Mouse (Mus musculus): Measurements from ENCODE around the gene Sema4b. TPM values are rescaled to one million over a fixed set of nuclear protein-coding genes. Genes with fewer than 3 reads are reported as not detected.

The Sema4b gene
- total RNA-seq (2021), result 10 to 100 TPM; 12.1 to 12.4 TPM

DNA sequence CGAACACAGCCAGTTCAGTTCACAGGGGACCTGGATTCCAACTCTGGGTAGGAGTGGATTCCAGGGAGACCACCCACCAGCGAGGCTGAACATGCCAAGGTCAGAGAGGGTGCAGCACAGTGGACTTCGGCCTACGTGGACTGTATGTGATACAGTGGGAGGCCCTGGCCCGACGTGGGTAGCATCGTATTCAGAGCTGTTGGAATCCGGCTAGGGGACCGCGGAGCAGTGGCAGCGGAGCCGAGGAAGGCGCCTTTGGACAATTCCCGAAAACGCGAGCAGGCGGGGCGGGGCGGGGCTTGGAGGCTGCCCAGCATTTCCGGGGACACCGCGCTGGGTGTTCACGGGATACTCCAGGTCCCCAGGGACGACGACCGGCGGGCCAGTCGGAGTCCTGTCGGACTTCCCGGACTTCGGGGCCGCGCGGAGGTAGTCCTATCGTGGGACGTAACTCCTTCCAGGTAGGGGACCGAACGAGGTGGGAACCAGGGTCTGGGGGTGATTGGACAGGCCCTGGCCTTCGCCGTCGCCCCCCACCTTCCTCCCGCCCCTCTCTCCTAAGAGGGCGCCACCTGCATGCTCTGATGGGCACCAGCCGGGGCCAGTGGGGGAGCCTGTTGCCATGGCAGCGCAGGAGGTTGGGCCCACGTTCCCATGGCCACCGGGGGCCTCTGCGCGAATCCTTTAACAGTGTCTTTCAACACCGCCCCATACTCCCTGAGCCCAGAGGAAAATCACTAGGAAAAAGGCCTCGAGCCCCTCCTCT lies at the start of gene Sema4b:
Gene Sema4b (plus strand): TSS at position 311 of the 766 bp plus-strand sequence.
- peak; percentile 87 to 90 for DNase-seq
- intact Hi-C loops (cut with DNase I), result loop anchor here (2.0 kb wide), 1 partner anchor 28 kb away; no protein-coding TSS in a partner anchor

DNA sequence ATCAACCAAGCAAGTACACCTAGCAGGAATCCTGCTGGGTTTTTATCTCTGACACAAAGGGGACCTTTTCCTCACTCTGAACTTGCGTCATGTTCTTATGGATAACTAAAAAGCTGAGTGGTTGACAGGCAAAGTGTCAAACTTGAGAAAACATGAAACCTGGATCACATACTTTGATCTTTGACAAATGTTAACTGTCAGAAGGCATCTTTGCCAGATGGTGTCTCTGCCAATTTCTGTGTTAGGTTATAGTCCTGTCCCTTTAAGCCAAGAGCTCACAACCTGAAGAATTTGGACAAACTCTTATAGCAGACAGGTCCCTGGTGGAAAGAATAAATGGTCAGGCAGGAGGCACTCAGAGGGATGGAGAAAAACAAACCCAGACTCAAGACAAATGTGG lies 48.3 kb upstream of the Sema4b start:
- no peak for DNase-seq
- intact Hi-C loops (cut with DNase I), result no loop called here

DNA sequence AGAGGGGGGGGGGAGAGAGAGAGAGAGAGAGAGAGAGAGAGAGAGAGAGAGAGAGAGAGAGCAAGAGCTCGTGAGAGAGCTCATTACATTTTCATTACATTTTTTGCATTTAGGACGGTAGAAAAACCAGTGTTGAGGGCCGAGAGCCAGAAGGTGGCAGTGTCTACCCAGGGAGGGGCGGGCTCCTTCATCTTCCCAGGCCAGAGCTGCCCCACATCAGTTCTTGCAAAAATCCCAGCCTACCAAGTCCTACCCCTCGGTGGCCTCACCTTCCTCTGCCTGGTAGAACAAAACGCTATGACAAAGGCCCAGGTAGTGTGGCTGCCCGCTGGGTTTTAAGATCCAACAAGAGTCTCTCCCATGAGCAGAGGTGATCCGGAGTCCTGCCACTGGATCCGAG lies 45.8 kb upstream of the Sema4b start:
- intact Hi-C loops (cut with DNase I), result loop anchor here (1.0 to 5.0 kb wide), 3 partner anchors 74 to 236 kb away; no protein-coding TSS in a partner anchor
- peak; percentile 71 to 75 for DNase-seq

DNA sequence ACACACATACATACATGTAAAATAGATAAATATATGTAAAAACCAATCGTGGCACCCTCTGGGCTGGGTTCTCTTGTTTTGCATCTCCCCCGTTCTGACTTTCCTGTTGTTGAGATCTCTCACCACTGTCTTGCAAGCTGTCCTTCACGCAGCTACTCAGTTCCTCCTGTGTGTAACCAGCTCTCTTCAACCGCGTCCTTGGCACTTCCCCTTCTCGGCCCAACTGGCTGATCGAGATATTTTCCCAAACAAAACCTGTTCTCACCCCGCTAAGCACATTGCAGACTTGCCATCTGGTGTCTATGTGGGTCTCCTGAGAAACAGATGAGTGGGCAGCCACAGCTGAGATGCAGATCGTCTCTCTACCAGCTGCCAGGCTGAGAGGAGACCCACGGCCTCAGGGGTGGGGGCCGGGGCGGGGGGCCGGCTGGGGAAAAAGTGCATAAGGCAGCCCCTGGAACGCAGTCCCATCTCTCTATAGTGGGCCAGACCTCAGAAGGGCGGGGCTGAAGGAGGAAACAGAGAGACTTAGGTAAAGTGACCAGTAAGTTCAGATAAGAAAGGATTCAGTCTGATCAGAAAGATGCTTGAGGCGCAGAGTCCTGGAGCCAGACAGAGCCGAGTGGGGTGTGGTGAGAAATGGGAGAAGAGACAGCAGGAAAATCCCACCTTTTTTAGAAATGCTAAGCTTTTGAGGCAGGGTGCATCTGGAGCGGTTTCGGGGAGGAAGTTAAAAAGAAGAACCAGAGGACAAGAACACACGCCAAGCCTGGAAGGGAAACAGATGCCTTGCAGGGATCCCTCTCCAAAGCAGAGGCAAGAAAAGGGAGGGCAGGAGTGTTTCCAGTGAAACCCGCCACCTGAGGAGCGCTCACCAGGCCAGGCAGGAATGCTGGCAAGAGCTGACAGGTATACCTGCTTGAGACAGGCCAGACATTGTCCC lies 43.0 kb upstream of the Sema4b start:
- intact Hi-C loops (cut with DNase I), result loop anchor here (5.0 kb wide), 1 partner anchor 234 kb away; no protein-coding TSS in a partner anchor
- DNase-seq, result peak in 1 of 2 experiments; percentile 23

DNA sequence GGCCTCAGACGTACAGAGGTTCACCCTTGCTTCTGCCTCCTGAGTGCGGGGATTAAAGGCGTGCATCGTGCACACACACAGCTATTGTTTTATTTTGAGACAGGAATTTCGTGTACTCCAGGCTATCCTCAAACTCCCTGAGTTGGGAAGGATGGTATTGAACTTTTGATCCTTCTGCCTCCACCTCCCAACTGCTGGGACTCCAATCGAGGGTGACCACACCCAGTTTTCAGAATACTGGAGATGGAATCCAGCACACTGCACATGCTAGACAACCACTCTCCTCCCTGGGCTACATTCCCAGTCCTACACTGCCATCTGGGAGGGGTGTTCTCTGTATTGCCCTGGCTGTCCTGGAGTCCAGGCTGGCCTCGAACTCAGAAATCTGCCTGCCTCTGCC lies 41.9 kb upstream of the Sema4b start:
- no peak for DNase-seq
- intact Hi-C loops (cut with DNase I), result loop anchor here (5.0 kb wide), 1 partner anchor 233 kb away; no protein-coding TSS in a partner anchor

DNA sequence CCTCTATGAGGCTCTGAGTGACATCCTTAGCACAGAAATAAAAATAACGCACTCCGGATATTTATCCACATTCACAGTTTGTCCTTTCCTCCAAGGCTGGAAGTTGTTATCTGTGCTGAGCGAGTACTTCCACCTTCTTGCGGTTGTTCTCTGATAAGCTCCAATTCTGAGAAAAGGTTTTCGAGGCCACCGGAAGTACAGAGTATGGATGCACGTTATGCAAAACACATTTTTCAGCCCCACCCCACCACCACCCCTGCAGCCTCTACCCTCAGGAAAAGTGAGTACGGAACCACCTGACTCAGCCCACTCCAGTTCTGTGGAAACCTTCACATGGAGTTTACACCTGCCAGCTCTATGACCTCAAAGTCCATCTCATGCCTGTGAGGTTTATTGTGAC lies 40.6 kb upstream of the Sema4b start:
- no peak for DNase-seq
- intact Hi-C loops (cut with DNase I), result no loop called here

DNA sequence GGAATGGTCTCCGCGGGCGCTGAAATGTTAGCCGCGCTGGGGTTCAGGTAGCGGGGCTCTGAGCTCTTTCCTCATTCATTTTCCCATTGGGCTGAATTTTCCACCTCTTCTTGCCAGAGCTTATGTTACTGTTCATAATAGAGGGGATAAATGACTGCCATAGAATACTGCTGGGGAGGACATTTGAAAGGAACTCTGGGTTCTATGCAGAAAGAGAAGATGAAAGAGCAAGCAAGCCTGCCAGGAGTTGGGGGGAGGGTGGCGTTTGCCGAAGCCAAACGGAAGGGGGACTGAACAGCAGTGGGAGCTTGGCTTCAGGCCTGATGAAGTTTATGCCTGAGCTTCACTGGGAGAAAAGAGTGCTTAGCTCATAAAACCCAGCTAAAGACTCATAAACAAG lies 37.3 kb upstream of the Sema4b start:
- intact Hi-C loops (cut with DNase I), result no loop called here
- DNase-seq, result no peak

DNA sequence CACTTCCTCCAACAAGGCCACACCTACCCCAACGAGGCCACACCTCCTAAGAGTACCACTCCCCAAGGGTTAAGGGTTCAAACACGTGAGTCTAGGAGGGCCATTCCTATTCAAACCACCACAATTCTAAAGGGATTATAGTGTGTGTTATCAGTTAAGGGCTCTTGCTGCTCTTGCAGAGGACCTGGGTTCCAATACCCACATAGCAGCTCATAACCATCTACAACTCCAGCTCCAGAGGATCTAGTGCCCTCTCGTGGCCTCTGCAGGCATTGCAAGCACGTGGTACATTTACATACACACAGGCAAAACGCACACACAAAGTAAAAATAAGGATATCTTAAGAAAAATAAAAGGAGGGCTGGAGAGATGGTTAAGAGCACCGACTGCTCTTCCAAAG lies 34.5 kb upstream of the Sema4b start:
- no peak for DNase-seq
- intact Hi-C loops (cut with DNase I), result no loop called here

DNA sequence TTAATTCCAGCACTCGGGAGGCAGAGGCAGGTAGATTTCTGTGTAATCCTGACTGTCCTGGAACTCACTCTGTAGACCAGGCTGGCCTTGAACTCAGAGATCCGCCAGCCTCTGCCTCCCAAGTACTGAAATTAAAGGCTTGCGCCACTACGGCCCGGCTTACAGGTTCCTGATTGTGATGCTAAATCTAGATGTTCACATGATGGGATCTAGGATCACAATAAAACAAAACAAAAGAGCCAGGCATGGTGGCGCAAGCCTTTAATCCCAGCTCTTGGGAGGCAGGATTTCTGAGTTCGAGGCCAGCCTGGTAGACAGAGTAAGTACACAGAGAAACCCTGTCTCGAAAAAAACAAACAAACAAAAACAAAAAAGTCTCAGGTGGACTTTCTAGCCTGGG lies 33.9 kb upstream of the Sema4b start:
- intact Hi-C loops (cut with DNase I), result no loop called here
- no peak for DNase-seq

DNA sequence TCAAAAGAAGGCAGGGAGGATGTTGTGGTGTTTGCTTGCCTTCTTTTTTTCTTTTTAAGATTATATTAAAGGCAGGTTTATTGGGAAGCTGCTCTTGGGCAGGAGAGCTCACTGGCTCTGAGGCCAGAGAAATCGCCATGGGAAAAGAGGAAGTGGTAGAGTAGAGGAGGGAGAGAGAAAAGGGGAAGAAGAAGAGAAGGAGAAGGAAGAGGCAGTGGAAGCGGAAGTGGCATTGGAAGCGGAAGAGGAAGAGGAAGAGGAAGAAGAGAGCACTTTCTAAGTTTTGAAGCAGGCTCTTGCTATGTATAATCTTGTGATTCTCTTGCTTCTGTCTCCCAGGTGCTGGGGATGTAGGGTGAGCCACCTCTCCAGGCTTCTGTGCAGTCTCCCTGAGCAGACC lies 32.0 kb upstream of the Sema4b start:
- DNase-seq, result no peak
- intact Hi-C loops (cut with DNase I), result loop anchor here (5.0 kb wide), 1 partner anchor 63 kb away; no protein-coding TSS in a partner anchor

DNA sequence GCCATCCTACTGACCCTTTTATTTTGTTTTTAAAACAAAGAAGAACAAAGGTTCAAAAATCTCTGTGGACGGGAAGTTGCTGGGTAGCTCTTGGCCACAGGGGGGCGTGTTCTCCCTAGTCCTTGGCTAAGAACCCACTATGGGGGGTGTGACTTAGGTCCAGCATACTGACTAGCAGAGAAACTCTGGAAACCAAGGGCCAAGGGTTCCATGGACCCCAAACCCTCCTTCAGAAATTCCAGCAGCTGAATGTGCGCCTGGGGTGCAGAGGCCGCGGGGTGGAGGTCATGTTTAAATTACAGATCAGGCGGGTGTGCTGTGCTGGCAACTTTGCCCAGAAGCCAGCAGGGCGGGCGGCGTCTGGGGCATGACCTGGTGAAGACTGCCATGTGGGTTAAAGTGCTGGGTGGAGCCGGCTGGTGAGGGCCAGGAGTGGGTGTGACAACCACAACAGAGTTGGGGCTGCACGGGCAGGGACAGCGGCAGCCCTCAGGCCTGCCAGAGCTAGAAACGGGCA lies 29.9 kb upstream of the Sema4b start:
- intact Hi-C loops (cut with DNase I), result loop anchor here (5.0 kb wide), 1 partner anchor 61 kb away; no protein-coding TSS in a partner anchor
- DNase-seq, result peak; percentile 37 to 54

DNA sequence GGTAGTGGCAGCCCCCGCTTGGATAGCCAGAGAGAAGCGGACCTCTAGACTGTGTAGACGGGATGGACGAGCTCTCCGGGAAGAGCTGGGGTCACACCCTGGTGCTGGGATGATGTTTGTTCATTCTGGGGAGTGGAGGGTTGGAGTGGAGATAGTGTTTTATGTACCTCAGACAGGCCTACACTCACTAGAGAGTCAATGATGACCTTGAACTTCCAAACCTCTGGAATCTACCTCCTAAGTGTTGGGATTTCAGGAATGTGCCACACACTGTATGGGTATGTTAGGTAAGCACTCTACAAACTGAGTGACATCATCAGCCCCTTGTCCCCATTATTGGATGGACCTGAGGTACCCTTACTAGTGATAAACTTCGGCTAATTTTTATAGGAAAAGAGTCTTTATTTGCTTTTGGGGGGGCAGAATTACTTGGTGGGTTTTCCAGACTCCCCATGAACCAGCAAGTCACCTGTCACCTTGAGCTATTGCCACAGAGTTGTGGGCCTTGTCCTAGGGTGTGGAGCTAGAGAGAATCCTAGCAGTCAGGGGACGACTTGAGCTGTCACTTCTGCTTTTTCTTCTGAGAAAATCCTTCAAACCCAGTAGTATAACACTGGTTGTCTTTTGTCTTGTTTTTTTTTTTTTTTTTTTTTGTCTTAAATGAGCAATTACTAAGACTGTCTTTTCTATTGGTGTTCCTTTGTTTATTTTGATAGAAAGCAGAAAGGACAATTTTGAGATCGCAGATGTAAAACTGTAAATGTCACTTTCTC lies 28.0 kb upstream of the Sema4b start:
- no peak for DNase-seq
- intact Hi-C loops (cut with DNase I), result loop anchor here (2.0 to 5.0 kb wide), 2 partner anchors 28 to 59 kb away; partner anchors contain the start of gene Sema4b

DNA sequence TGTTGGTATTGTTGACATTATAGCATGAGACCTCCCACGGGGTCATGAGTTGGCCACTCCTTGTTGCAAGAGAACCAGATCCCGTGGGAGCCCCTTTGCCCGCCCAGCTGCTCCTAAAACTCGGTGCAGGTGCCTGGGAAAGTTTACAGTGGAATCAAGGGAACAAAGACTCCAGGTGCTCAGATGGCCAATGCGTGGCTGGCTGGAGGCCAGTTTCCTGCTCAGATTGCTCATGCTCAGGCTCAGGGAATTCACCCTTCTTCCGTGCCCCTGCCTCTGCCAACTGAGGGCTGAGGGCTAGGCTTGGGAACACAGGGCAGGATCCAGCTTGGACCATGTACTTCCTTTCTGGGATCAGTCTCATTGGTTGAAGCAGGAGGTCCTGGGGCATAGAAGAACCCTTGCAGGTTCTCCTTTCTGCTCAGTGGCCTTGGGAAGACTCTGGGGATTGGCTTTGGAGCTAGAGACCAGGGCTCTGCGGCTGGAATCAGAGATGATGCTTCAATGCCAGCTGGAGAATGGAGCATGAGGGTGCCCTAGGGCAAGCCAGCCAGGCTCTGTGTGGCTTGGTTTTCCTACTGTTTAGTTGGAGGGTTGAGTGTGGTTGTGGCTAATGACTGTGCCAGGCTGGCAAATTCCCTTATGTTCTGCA lies 26.2 kb upstream of the Sema4b start:
- no peak for DNase-seq
- intact Hi-C loops (cut with DNase I), result no loop called here

DNA sequence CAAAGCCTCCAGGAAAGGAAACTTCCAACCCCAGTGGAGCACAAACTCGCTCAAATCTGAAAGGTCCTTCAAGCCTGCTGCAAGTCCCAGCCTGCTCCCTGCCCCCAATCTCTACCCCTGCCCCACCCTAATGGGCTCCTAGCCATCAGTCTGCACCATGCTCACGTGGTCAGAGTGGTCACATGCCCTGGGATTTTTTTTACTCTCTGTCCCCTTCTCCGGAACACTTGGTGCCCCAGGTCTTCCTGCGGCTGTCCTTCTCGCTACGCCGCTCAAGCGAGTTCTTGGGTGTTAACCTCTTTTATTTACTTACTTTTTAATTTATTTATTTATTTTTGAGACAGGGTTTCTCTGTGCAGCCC lies 25.7 kb upstream of the Sema4b start:
- peak; percentile 50 to 62 for DNase-seq
- intact Hi-C loops (cut with DNase I), result no loop called here

DNA sequence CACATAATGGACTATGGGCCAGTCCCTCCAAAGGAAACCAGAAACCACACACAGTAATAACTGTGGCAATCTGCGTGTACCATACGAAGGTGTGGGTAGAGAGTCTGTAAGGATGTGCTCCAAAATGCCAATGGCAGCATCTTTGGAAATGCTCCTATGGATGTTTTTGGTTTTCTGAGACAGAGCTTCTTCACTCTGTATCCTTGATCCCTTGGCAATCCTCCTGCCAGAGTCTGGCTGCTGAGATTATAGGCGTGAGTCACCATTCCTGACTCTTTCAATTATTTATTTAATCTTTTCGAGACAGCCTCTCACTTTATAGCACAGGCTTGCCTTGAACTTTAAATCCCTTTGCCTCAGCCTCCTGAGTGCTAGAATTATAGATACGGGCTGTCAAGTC lies 21.2 kb upstream of the Sema4b start:
- intact Hi-C loops (cut with DNase I), result no loop called here
- DNase-seq, result no peak

DNA sequence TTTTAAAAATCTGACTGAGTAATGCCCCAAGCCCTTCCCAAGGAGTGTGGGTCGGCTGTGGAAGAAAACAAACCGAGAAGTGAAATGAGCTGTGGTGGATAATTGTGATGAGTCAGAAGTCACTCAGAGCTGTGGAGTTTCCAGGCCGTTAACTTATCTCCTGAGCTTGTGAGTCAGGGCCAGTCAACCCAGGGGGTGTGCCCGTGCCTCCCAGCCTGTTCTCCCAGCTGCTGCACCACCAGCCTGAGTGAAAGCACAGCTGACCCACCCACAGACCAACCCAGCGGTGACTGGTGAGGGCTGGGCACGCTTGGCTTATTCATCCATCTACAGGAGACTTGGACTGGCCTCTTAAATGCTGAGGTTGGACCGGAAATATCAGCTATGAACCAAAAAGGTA lies 19.9 kb upstream of the Sema4b start:
- intact Hi-C loops (cut with DNase I), result no loop called here
- DNase-seq, result peak; percentile 13 to 16

DNA sequence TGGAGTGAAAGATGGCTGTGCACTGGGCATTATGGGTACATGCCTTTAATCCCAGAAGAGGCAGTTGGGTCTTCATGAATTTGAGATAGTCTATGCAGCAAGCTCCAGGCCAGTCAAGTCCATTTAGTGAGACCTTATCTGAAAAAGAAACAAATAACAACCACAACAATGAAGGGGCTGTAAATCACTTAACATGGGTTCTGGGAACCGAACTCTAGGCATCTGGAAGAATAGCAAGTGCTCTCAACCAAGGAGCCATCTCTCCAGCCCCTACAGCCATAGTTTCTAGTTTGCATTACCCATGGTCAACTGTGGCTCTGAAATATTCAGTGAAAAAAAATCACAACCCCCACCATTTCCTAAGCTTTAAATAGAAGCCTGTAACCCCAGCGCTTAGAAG lies 16.8 kb upstream of the Sema4b start:
- intact Hi-C loops (cut with DNase I), result no loop called here
- no peak for DNase-seq

DNA sequence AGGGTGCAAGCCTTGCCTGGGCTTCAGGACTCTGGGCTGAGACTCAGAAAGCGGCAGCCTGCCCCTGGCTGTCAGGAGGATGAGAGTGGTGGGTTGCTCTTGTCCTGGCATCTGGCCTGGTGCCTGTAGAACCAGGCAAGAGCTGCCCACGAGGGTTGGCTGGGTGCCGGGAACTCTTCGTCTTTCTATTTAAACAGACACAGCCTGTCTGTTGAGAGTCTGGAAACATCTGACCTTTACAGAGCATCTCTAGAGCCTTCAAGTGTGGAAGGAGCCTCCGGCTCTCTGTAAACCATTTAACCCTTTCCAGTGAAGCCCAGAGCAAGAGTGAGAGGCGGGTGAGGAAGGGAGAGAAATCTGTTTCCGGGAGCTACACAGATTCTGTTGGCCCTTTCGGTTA lies 15.3 kb upstream of the Sema4b start:
- peak; percentile 28 to 30 for DNase-seq

DNA sequence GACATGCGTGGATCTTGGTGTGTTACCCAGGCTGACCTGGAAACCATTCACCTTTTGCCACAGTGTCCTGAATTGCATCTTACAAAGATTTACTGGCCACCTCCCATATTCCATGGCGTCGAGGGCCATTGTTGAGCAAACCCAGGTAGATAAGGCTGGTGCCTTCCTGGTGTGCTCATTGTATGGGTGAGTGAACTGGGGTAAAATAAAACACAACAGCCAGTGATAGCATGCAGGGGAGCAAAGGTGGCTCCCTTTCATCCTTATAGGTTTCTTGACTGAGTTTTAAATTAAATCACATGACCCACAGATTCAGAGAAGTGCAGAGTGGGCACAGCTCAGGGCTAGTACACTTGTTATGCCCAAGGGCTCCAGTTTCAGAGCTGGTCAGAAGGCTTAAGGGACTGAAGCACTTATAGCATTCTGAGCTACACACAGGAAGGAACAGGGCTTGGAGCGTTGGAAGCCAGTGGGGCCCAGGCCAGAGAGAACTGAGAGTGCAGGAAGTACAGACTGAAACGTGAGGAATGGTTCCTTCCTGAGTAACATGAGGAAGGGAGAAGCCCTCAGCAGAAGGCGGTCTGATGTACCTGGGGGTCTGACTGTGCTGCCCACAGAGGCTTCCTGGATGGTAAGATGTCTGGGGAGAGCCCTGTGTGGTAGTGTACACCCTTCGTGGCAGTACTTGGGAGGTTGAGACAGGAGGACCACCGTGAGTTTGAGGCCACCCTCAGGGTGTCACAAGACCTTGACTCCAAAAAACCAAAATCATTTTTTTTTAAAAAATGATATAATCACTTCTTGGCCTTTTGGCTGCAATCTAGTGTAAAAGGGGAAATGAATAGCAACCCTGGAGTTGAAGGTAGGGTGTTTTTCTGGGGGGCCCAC lies 14.3 kb upstream of the Sema4b start:
- no peak for DNase-seq
- intact Hi-C loops (cut with DNase I), result no loop called here

More for the DNA sequence above, 15.3 kb upstream of the Sema4b start:
- intact Hi-C loops (cut with DNase I), result no loop called here

Measured in heart, postnatal 36 days (tissue).